Mouse (Mus musculus): ENCODE results near the gene Tbc1d24.

DNA sequence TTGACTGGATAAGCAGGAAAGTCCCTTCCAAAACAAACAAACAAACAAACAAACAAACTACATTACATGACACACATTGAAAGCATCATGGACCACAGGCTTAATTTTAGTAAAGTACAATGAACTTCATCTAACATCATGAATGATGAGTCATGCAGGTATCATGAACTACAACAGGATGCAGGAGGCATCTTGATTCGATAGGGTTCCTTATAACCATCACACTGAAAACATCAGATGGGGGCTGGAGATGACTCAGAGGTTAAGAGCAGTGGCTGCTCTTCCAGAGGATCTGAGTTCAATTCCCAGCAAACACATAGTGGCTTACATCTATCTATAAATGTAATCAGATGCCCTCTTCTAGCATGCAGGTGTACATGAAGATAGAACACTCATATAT, 77.8 kb downstream of the Tbc1d24 start:
- TF ChIP-seq POLR2A (IDR thresholded peaks at IDR 0.05; ENCODE audit: insufficient read depth, low read length) (no peak), CTCF (IDR thresholded peaks at IDR 0.05; ENCODE audit: low read depth, low read length) (no peak), EP300 (IDR thresholded peaks at IDR 0.05; ENCODE audit: insufficient read depth, low read depth, low read length) (no peak)
